Mouse (Mus musculus) stomach, embryonic 14.5 days (tissue): ENCODE data around the gene Vmn1r235. TPM values are rescaled to one million over a fixed set of nuclear protein-coding genes. Genes with fewer than 3 reads are reported as not detected.
"Not testable (repeated sequence)": the region's sequence is repeated elsewhere in the genome, so short reads cannot be mapped to it uniquely, and the experiment has no call there.

Source experiments
- ATAC-seq: fragments of 200-750 bp; cut with Nextera tagmentation; 2 replicates; pipeline ENCODE4 v1.8.0; 2017; ENCODE audit warnings: low read depth, moderate TSS enrichment; ENCODE audit not compliant: insufficient number of reproducible peaks, insufficient read depth, low FRiP score
- H3K27ac ChIP-seq: fragments of 300-500 bp; sonication (generic); 2 replicates; pipeline ENCODE4 v1.5.1; 2014; ENCODE audit warnings: mild to moderate bottlenecking, low read length, moderate library complexity, mixed read lengths
- H3K27me3 ChIP-seq: fragments of 300-500 bp; sonication (generic); 2 replicates; pipeline ENCODE4 v1.6.1; 2014; ENCODE audit warnings: low read length, control low read depth, mixed read lengths; ENCODE audit not compliant: control insufficient read depth, insufficient read depth
- H3K36me3 ChIP-seq: fragments of 300-500 bp; sonication (generic); 2 replicates; pipeline ENCODE4 v1.6.1; 2014; ENCODE audit warnings: mild to moderate bottlenecking, control low read depth, low read length, moderate library complexity, mixed read lengths; ENCODE audit not compliant: control insufficient read depth, insufficient read depth
- H3K4me1 ChIP-seq: fragments of 300-500 bp; sonication (generic); 2 replicates; pipeline ENCODE4 v1.6.1; 2014; ENCODE audit warnings: low read length, control low read depth, mixed read lengths; ENCODE audit not compliant: control insufficient read depth, insufficient read depth
- H3K4me2 ChIP-seq: fragments of 300-500 bp; sonication (generic); replicated peaks from 2 replicates; pipeline ENCODE4 v1.6.1; 2014; ENCODE audit warnings: low read depth, low read length, control low read depth
- H3K4me3 ChIP-seq: fragments of 300-500 bp; sonication (generic); 2 replicates; pipeline ENCODE4 v1.5.1; 2014; ENCODE audit warnings: low read depth, low read length, control low read depth
- H3K9ac ChIP-seq: fragments of 300-500 bp; sonication (generic); replicated peaks from 2 replicates; pipeline ENCODE4 v1.6.1; 2014; ENCODE audit warnings: low read depth, mild to moderate bottlenecking, control low read depth, low read length, moderate library complexity, mixed read lengths
- H3K9me3 ChIP-seq: fragments of 300-500 bp; sonication (generic); 2 replicates; pipeline ENCODE4 v1.6.1; 2016; ENCODE audit warnings: low read depth, low read length, control low read depth; ENCODE audit not compliant: control insufficient read depth
- WGBS: fragments of 180-500 bp; shearing (Covaris S2); extraction: QIAGEN DNeasy Blood & Tissue Kit; methylation state at CpG from one replicate; pipeline ENCODE4 v1.1.7; 2014; 5-methylcytosine and 5-hydroxymethylcytosine counted together
- polyA plus RNA-seq: library from polyadenylated mRNA; unstranded; fragments of >200 nt; fragmentation: Nextera tagmentation; extraction: Ambion mirVana; gene quantifications from 2 replicates; pipeline ENCODE4 v1.2.1, GENCODE M21; 2014

Gene Vmn1r235
- polyA plus RNA-seq: not detected in 2 replicates

DNA sequence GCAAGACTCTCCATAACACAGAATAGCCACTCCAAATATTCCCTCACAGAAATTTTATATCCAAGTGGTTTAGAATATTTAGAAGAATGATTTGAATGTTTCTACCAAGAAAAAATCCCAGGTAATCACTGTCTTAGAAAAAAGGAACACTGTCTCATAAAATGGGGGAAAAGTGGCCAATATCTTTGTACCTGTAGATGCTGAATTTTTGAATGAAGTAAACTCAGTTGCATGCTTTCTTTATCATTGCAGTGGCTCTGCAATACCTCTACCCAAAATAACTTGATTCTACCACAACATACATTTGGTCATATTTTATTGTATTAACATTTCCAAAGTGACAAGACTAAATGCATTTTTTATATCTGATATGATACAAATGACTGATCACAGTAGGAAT is at the start of gene Vmn1r235:
Gene Vmn1r235, plus strand, starts transcription at position 301 of the 400 bp plus-strand sequence.
- H3K27ac ChIP-seq: no peak within 1 kb of the TSS
- no peaks in the 10 kb centered on the region for H3K36me3 ChIP-seq
- H3K4me2 ChIP-seq: no peak within 1 kb of the TSS
- no peak for ATAC-seq
- no peak within 1 kb of the TSS for H3K4me3 ChIP-seq
- no peaks in the 10 kb centered on the region for H3K4me1 ChIP-seq
- no peak within 1 kb of the TSS for H3K9ac ChIP-seq
- H3K9me3 ChIP-seq: no peaks in the 10 kb centered on the region
- no peaks in the 10 kb centered on the region for H3K27me3 ChIP-seq

DNA sequence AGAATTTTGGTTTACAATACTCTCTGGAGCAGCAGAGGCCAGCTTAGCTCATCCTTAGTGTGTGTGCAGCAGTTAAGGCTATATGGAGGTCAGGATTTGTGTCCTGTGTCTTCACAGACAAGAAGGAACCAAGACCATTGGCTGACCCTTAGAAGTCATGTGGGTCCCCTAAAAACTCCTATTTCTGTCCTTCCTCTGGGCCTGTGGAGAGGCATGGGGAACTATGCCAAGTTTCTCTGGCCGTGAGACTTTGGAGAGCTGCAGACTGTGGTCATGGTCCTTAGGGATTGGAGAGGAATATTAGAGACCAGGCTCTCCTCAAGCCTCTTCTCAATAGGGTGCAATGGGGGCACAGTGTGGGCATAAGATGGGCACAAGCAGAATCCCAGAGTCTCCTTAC is 45.1 kb upstream of the Vmn1r235 start:
- WGBS: 78% methylated on average over 1 of the region's 1 CpGs
- H3K4me1 ChIP-seq, ATAC-seq, H3K27ac ChIP-seq, H3K36me3 ChIP-seq, H3K9me3 ChIP-seq, H3K4me2 ChIP-seq, H3K4me3 ChIP-seq, H3K27me3 ChIP-seq, H3K9ac ChIP-seq: not testable (repeated sequence)

DNA sequence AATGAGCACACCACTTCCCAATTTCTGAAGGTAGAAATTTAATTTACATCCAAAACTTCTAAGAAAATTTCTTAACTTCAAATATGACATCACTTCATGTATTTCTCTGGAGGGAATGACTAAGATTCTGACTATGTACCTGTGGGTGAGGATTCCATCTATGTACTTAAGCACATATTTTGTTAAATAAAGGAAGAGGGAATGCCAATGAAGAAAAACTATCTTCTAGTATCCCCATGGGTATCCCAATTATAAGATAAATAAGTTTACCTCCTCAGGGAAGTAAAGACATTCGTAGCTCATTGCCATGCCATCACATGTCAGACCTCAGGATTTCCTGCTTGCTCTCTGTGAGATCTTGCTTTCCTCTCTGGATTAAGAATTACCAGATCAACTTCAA is 30.4 kb upstream of the Vmn1r235 start, which contains the start of gene Vmn1r234:
Gene Vmn1r234, plus strand, starts transcription at position 301 of the 400 bp plus-strand sequence.
- WGBS: 78% methylated on average over 1 of the region's 1 CpGs
- H3K9me3 ChIP-seq: no peaks in the 10 kb centered on the region
- no peak for ATAC-seq

DNA sequence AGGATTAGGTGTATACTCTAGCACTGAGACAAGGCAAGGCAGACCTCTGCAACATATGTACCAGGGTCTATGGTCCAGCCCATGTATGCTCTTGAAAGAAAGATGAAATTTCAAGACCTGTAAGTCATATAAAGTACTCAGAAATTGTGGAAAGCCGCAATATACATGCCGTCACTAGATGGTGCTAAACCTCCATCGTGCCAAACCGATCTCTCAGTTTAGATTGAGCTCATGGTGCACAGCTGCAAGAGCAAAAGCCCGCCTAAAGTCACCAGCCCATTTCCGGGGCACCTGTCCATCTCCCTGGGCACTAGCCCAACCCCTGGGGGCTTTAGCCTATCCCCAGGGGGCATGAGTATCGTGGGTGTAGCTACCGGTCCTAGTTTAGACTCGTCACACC is 24.6 kb upstream of the Vmn1r235 start:
- no peak overlapping the region for H3K4me2 ChIP-seq
- H3K9me3 ChIP-seq: no peaks in the 10 kb centered on the region; the same call in 1 of the 2 replicates
- 29% methylated on average over 9 of the region's 9 CpGs for WGBS
- no peaks in the 10 kb centered on the region for H3K27me3 ChIP-seq
- no peak overlapping the region for H3K4me3 ChIP-seq
- no peak overlapping the region for H3K27ac ChIP-seq
- ATAC-seq: 0 out of 2 replicates have a peak, but pooled peaks have one; percentile 37
- no peak overlapping the region for H3K9ac ChIP-seq
- H3K36me3 ChIP-seq: no peaks in the 10 kb centered on the region
- no peaks in the 10 kb centered on the region for H3K4me1 ChIP-seq

More for the DNA sequence above, 30.4 kb upstream of the Vmn1r235 start, which contains the start of gene Vmn1r234:
- no peak within 1 kb of the TSS for H3K4me3 ChIP-seq
- H3K4me2 ChIP-seq: no peak within 1 kb of the TSS
- H3K4me1 ChIP-seq: no peaks in the 10 kb centered on the region
- no peak within 1 kb of the TSS for H3K27ac ChIP-seq
- no peaks in the 10 kb centered on the region for H3K36me3 ChIP-seq
- H3K9ac ChIP-seq: no peak within 1 kb of the TSS
- no peaks in the 10 kb centered on the region for H3K27me3 ChIP-seq

DNA sequence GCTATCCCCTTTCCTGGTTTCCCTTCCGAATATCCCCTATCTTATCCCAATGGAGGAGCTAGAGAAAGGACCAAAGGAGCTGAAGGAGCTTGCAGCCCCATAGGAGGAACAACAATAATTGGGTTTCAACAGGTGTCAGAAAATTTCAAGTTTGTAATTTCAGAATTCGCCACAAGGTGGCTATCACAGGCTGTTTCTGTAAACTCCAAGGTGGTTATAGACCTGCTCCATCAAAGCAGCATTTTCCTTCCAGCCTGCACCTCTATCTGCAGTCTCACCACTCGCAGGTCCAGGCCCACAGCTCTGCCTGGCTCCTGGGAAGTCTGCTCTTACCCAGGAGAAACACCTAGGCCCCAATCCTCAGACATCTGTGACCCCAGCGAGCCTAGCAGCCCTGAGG is 15.9 kb downstream of the Vmn1r235 start:
- Histone ChIP-seq H3K9me3 (no peaks in the 10 kb centered on the region), H3K4me3 (no peak overlapping the region), H3K27me3 (no peaks in the 10 kb centered on the region), H3K9ac (no peak overlapping the region), H3K36me3 (no peaks in the 10 kb centered on the region), H3K4me2 (no peak overlapping the region), H3K27ac (no peak overlapping the region), H3K4me1 (no peaks in the 10 kb centered on the region)
- no peak for ATAC-seq
- WGBS: 18% methylated on average over 4 of the region's 4 CpGs

DNA sequence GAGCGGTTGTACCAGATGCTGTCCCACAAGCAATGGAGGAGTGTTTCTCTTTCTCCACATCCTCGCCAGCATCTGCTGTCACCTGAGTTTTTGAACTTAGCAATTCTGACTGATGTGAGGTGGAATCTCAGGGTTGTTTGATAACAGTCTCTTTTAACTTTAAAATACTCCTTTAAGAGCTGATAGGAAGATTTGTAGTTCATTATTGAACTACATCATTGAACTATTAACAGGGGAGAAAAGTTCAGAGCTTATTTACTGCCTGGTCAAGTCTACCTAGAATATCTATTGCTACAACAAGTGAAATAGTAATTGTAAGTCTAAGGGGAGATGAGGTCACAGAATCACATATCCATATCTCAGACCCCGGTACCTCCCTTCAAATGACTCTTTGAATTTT is 26.4 kb downstream of the Vmn1r235 start, which contains the start of gene Vmn1r236:
Gene Vmn1r236, plus strand, starts transcription at position 301 of the 400 bp plus-strand sequence.
- no peaks in the 10 kb centered on the region for H3K36me3 ChIP-seq
- no peak for ATAC-seq
- H3K4me3 ChIP-seq: no peak within 1 kb of the TSS
- no peak within 1 kb of the TSS for H3K9ac ChIP-seq
- H3K27me3 ChIP-seq: no peaks in the 10 kb centered on the region
- no peaks in the 10 kb centered on the region for H3K9me3 ChIP-seq
- no peak within 1 kb of the TSS for H3K27ac ChIP-seq
- no peak within 1 kb of the TSS for H3K4me2 ChIP-seq
- 78% methylated on average over 3 of the region's 3 CpGs for WGBS
- no peaks in the 10 kb centered on the region for H3K4me1 ChIP-seq

- no peak overlapping the region for H3K4me3 ChIP-seq
- no peaks in the 10 kb centered on the region for H3K9me3 ChIP-seq
- H3K27me3 ChIP-seq: no peaks in the 10 kb centered on the region
- no peaks in the 10 kb centered on the region for H3K36me3 ChIP-seq
- H3K4me2 ChIP-seq: no peak overlapping the region
- H3K4me1 ChIP-seq: no peaks in the 10 kb centered on the region
- no peak overlapping the region for H3K27ac ChIP-seq
- no peak for ATAC-seq
- no peak overlapping the region for H3K9ac ChIP-seq
Observed at GRCm38 (mm10) chr17:21284395-21284794, 28.2 kb downstream of the Vmn1r235 start.

DNA sequence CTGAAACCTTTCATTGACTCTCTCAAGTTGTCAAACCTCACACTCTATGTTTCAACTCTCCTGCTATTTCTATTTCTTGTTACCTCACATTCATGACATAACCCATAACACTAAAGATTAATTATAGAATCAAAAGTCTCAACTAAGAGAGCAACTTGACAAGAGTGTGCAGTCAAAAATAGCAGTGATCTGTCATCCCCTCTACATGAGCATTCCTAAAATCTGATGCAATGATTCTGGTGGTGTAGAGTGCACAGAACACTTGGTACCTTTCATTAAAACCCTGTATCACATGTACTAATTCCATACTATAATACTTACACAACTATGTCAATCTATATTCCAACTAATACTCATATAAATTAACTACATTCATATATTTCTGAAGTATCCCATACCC is 33.5 kb downstream of the Vmn1r235 start:
- H3K9me3 ChIP-seq: no peaks in the 10 kb centered on the region
- no peak for ATAC-seq
- no peaks in the 10 kb centered on the region for H3K27me3 ChIP-seq

DNA sequence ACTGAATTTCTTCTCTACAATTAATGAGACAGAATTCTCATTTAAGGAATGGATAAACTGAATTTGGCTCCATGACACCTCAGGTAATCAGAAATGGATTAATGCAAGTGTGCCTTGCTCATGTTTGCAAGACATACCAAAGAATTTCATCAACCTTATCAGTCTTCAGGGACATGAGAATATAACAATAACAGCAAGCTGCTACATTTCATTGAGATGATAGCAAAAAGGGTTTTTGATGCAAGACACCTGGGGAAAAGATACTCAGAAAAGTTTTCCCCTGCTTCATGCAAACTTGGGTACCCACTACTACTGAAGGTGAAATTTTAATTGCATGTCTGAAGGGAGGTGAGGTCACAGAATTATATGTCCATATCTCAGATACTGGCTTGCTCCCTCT is 55.4 kb downstream of the Vmn1r235 start, which contains the start of gene Vmn1r237:
Gene Vmn1r237, plus strand, starts transcription at position 301 of the 400 bp plus-strand sequence.
- no peak within 1 kb of the TSS for H3K4me2 ChIP-seq
- no peaks in the 10 kb centered on the region for H3K27me3 ChIP-seq
- H3K36me3 ChIP-seq: no peaks in the 10 kb centered on the region
- H3K4me3 ChIP-seq: no peak within 1 kb of the TSS
- no peaks in the 10 kb centered on the region for H3K9me3 ChIP-seq
- no peak within 1 kb of the TSS for H3K27ac ChIP-seq
- H3K9ac ChIP-seq: no peak within 1 kb of the TSS
- H3K4me1 ChIP-seq: no peaks in the 10 kb centered on the region
- no peak for ATAC-seq

More for the DNA sequence above, 33.5 kb downstream of the Vmn1r235 start:
- H3K4me3 ChIP-seq: no peak overlapping the region
- no peaks in the 10 kb centered on the region for H3K4me1 ChIP-seq
- no peak overlapping the region for H3K27ac ChIP-seq
- H3K4me2 ChIP-seq: no peak overlapping the region
- no peak overlapping the region for H3K9ac ChIP-seq
- H3K36me3 ChIP-seq: no peaks in the 10 kb centered on the region
